Mouse (Mus musculus) kidney, adult 2 months (tissue): ENCODE results near the gene Txnip.

Experiments
- CTCF ChIP-seq: fragments of 200-500 bp; conservative IDR thresholded peaks from 2 replicates; pipeline ENCODE4 v1.5.1; 2011; ENCODE audit warnings: low read depth, mild to moderate bottlenecking, control low read depth, low read length, moderate library complexity, mixed read lengths; ENCODE audit not compliant: insufficient read depth, insufficient read length
- POLR2A ChIP-seq: fragments of 200-500 bp; IDR thresholded peaks from one replicate; pipeline ENCODE4 v1.6.1; 2011; ENCODE audit warnings: low read depth, low read length, control low read depth

DNA sequence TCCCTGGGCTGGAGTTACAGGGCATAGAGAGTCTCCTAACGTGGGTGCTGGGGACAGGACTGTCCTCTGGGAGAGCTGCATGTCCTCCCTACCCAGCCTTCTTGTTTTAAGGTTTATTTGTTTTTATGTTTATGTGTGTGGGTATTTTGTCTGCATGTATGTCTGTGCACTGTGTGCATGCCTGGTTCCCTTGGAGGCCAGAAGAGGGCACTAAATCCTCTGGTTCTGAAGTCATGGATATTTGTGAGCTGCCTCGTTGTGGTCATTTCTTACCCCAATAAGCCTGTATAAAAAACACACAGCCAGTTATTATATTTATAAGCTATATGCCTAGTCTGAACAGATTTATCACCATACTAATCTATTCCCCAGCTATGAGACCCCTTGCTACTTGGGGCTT lies 23.5 kb upstream of the Txnip start:
- TF ChIP-seq CTCF (peak; percentile 24; the same call in 1 of the 2 replicates), POLR2A (no peak)
